ENCODE assay signal across 10 mouse cellular contexts in the genomic region with DNA sequence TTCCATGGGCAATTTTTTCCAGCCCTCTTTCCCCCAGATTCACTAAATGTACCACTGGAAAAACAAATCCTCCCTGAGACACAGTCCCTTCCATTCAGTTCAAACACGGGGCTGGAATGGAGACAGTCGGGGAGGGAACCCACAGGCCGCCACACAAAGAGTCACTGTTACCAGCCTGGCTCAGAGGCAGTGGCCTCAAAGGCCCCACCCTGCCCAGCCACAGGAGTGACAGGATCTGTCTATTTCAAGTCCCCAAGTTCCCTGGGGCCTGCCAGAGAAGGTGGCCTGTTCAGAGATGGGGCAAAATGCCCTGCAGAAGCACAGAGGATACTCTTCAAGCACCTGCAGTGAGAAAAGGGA. TPM values are rescaled to one million over a fixed set of nuclear protein-coding genes. Genes with fewer than 3 reads are reported as not detected.
DNase-seq lines count a peak whose midpoint lies in the region; ATAC-seq and TF ChIP-seq lines count a peak whose summit lies in the region.
"Had no signal": no experiment of that assay in that cellular context is flagged by ENCODE, and none has a peak within 500 bp of the region (broad histone marks: within the 10 kb centered on the region; RNA-seq: fewer than 3 reads in every experiment).

No protein-coding gene starts in this region.

- H3K27me3 ChIP-seq in cerebellum, adult 2 months (ENCODE audit: control insufficient read depth, insufficient read depth, low read length) = no peaks in the 10 kb centered on the region

- no peak overlapping the region for H3K4me3 ChIP-seq in cerebellum, adult 2 months (replicated peaks; ENCODE audit: insufficient read depth, low read depth, low read length)

- no peaks in the 10 kb centered on the region for H3K4me1 ChIP-seq in cerebellum, adult 2 months (ENCODE audit: control insufficient read depth, insufficient read depth, low read length)

- H3K27ac ChIP-seq in cerebellum, adult 2 months (ENCODE audit: insufficient read depth, low read length) = peak overlapping the region; percentile 82

- no peak for ATAC-seq in activated CD4-positive, CD25-positive, alpha-beta regulatory T cell, adult 4 months

- no peak for TF ChIP-seq CTCF in cerebellum, adult 2 months (IDR thresholded peaks at IDR 0.05; ENCODE audit: borderline replicate concordance, insufficient read depth, low read depth, low read length)

- DNase-seq in cerebellum, adult 2 months = peak in 1 of 2 experiments; percentile 47
- no peak for DNase-seq in cerebellum, adult 9-10 months
- peak; percentile 58 for DNase-seq in right cerebral cortex, adult 18-20 months
- no peak for DNase-seq in right cerebral cortex, postnatal 25 days
- DNase-seq in layer of hippocampus, postnatal 10 days (ENCODE audit: low spot score in 2 of 2) = peak; percentile 32 to 54
- DNase-seq in thymus, postnatal 36 days = no peak
- DNase-seq in kidney, adult 9 months = no peak
- DNase-seq: cerebellum, adult 9-11 months; heart, postnatal 36 days had no signal

- WGBS in cerebellum, adult 2 months = 47% methylated on average over 3 of the region's 3 CpGs

- no peak for TF ChIP-seq POLR2A in cerebellum, adult 2 months (IDR thresholded peaks at IDR 0.05; ENCODE audit: borderline replicate concordance, insufficient read depth, low read length)

RNA-seq across cellular contexts. Expression of a gene that starts 13.3 kb away (rescaled TPM):
- 6.8 and 7.0 TPM in 2 replicates for polyA plus RNA-seq in cerebellum, adult 2 months (2012; rRNA removed)
- total RNA-seq in layer of hippocampus, postnatal 10 days (2021) = 10 to 100 TPM in 1 of 2 experiments, 1 to 10 TPM in 1; 9.1 to 10.9 TPM
- polyA plus RNA-seq in activated CD4-positive, CD25-positive, alpha-beta regulatory T cell, adult 4 months (2017; shearing (Covaris generic)) = 1 to 10 TPM; 4.1 to 4.6 TPM

RNA-seq across cellular contexts. Expression of a gene that starts 31.5 kb away (rescaled TPM):
- 12.5 and 13.0 TPM in 2 replicates for polyA plus RNA-seq in cerebellum, adult 2 months (2012; rRNA removed)
- 10 to 100 TPM; 19.5 to 24.6 TPM for total RNA-seq in layer of hippocampus, postnatal 10 days (2021)
- 10 to 100 TPM; 46.9 to 50.2 TPM for polyA plus RNA-seq in activated CD4-positive, CD25-positive, alpha-beta regulatory T cell, adult 4 months (2017; shearing (Covaris generic))

RNA-seq across cellular contexts. Expression of a gene that starts 31.8 kb away (rescaled TPM):
- 55.6 and 59.5 TPM in 2 replicates for polyA plus RNA-seq in cerebellum, adult 2 months (2012; rRNA removed)
- total RNA-seq in layer of hippocampus, postnatal 10 days (2021) = 10 to 100 TPM; 44.0 to 47.0 TPM
- polyA plus RNA-seq in activated CD4-positive, CD25-positive, alpha-beta regulatory T cell, adult 4 months (2017; shearing (Covaris generic)) = 10 to 100 TPM; 25.5 to 26.7 TPM

Comparison
In these comparisons a context has a peak if more than half of its experiments do, and no peak if none do; other contexts are left out.
1. DNase-seq: peak in right cerebral cortex, adult 18-20 months (single experiment) and layer of hippocampus, postnatal 10 days (2 of 2); none in cerebellum, adult 9-10 months (single experiment), right cerebral cortex, postnatal 25 days (single experiment), thymus, postnatal 36 days (0 of 2) and kidney, adult 9 months (single experiment).